Mouse (Mus musculus) lung, postnatal 25 days (tissue): ENCODE measurements around the gene Adamts4.
"Not testable (repeated sequence)": the region's sequence is repeated elsewhere in the genome, so short reads cannot be mapped to it uniquely, and the experiment has no call there.

ENCODE experiments used
- DNase-seq: peaks from one replicate; pipeline ENCODE4 v3.0.0; 2022; ENCODE audit warnings: low spot score

Gene Adamts4

GRCm38 (mm10) chr1:171279012-171279705 lies 28.9 kb downstream of the Adamts4 start:
- DNase-seq, result no peak

GRCm38 (mm10) chr1:171279721-171280120 lies 29.5 kb downstream of the Adamts4 start:
- no peak for DNase-seq

GRCm38 (mm10) chr1:171280250-171280915 lies 30.2 kb downstream of the Adamts4 start:
- DNase-seq, result no peak

GRCm38 (mm10) chr1:171280916-171281527 lies 30.8 kb downstream of the Adamts4 start, which contains the start of gene Ppox:
Gene Ppox, minus strand, starts transcription at chr1:171281186.
- peak; percentile 98 for DNase-seq

- DNase-seq, result peak; percentile 85
Measured at GRCm38 (mm10) chr1:171281528-171281923, 31.3 kb downstream of the Adamts4 start.

- DNase-seq, result no peak
Measured at GRCm38 (mm10) chr1:171282086-171282805, 32.0 kb downstream of the Adamts4 start.

GRCm38 (mm10) chr1:171283188-171284160 lies 33.3 kb downstream of the Adamts4 start:
- no peak for DNase-seq

GRCm38 (mm10) chr1:171284491-171284890 lies 34.3 kb downstream of the Adamts4 start:
- no peak for DNase-seq

- no peak for DNase-seq
Measured at GRCm38 (mm10) chr1:171285096-171285892, 35.1 kb downstream of the Adamts4 start.

- DNase-seq, result no peak
Measured at GRCm38 (mm10) chr1:171286517-171286916, 36.3 kb downstream of the Adamts4 start.

- DNase-seq, result peak; percentile 94
Measured at GRCm38 (mm10) chr1:171287136-171288081, 37.2 kb downstream of the Adamts4 start, which contains the start of gene Usp21. Gene Usp21, minus strand, starts transcription at chr1:171287991.

GRCm38 (mm10) chr1:171288328-171288727 lies 38.1 kb downstream of the Adamts4 start:
- DNase-seq, result no peak

- no peak for DNase-seq
Measured at GRCm38 (mm10) chr1:171293351-171293750, 43.1 kb downstream of the Adamts4 start.

- no peak for DNase-seq
Measured at GRCm38 (mm10) chr1:171293906-171294297, 43.7 kb downstream of the Adamts4 start.

GRCm38 (mm10) chr1:171294298-171295062 lies 44.3 kb downstream of the Adamts4 start, which contains the start of gene Ufc1:
Gene Ufc1, minus strand, starts transcription at chr1:171295024.
- DNase-seq, result peak; percentile 90

- no peak for DNase-seq
Measured at GRCm38 (mm10) chr1:171295063-171295402, 44.8 kb downstream of the Adamts4 start.

- no peak for DNase-seq
Measured at GRCm38 (mm10) chr1:171298226-171298625, 48.0 kb downstream of the Adamts4 start.

GRCm38 (mm10) chr1:171306157-171306556 lies 55.9 kb downstream of the Adamts4 start:
- not testable (repeated sequence) for DNase-seq
